Mouse (Mus musculus): ENCODE measurements around the gene Gnai3.
A peak's percentile ranks its signal among the peaks of the same experiment; 100 is the strongest.

Gene Gnai3

DNA sequence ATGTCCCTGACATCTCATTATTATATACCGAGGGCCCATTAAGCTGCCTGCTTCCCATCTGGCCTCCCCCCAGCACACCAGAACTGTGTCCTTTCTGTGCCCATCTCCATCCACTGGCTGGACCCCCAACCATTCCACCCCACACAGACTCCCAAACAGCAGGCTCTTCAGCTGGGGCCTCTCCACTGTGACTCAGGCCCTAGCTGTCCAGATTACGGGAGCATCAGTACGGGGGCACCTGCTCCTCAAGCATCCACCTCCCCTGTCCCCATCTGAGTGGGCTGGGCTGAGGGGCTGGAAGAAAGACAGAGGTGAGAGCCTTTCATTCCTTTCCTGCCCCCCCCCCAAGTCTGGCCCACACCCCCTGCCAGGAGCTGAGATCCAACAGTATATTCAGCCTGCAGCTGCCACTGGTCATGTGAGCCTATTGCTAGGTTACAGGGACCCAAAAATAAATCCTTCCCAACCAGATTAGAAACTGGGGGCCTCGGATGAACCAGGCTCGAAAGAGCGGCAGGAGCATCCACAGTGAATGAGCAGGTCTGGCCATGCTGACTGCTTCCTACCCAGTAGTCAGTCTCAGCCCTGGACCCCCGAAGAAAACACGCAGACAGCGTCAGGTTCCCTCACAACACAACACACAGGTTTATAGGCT, 12.6 kb upstream of the Gnai3 start:
- peak; percentile 48 for DNase-seq

DNA sequence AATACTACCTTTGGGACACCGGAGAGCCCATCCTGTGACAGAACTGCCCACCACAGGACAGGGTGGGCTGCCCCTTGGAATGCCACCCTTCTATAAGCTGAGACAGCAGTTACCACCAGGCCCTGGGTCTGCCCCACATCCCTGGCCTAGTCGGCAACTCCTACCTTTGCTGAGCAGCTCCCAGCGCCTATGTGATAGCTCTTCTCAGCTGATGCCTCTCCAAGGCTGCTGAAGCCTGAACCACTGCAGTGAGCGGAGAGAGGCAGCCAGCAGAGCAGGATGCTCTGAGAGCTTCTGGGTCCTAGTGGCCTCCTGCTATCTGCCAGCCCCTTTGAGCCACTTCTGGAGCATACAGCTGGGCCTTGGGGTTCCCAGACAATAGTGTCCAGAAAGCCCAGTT, 8.7 kb upstream of the Gnai3 start, which contains the start of gene Gpr61:
TSS of gene Gpr61 (minus strand) at position 227 of the 400 bp plus-strand sequence.
- peak; percentile 72 for DNase-seq

GRCm38 (mm10) chr3:108152290-108152689, 6.3 kb upstream of the Gnai3 start:
- no peak for DNase-seq

GRCm38 (mm10) chr3:108147386-108148235, 1.7 kb upstream of the Gnai3 start:
- DNase-seq: peak; percentile 90

GRCm38 (mm10) chr3:108146671-108147070, 725 bp upstream of the Gnai3 start:
- no peak for DNase-seq

DNA sequence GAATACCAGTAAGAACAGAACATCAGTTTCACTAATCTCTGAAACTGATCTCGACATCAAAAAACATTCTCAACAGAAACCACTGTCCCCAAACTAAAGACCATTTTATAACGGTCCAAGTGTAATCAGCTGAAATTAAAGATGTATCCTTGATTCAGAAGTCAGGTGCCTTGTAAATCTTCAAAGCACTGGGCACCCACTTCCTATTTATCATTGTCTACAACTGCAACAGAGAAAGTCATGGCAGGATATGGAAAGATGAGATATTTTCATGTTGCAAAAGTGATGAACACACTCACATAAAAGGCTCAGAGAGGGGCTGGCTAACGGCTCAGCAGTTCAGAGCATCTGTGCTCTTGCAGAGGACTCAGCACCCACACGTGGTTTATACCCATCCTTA, 5.2 kb downstream of the Gnai3 start:
- DNase-seq: no peak

- no peak for DNase-seq
Observed at GRCm38 (mm10) chr3:108139113-108139512, 6.8 kb downstream of the Gnai3 start.

DNA sequence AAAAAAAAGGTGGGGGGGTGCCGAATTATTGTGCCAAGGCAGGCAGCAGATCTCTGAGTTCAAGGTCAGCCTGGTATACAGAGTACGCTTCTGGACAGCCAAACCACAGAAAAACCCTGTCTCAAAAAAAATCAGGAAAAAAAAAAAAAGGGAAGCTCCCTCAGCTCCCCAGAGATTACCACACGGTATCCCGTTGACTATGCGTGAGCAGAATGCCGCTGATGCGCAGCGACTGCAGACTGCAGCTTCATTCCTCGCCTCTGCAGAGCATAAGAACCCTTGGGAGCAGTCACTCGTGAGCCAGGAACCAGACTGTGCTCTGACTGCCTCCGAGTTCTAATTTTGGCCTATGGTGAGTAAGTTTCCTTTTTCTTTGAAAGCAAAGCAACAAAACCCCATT, 11.2 kb downstream of the Gnai3 start:
- DNase-seq: peak; percentile 58

- no peak for DNase-seq
Observed at GRCm38 (mm10) chr3:108132484-108132883, 13.5 kb downstream of the Gnai3 start.

DNA sequence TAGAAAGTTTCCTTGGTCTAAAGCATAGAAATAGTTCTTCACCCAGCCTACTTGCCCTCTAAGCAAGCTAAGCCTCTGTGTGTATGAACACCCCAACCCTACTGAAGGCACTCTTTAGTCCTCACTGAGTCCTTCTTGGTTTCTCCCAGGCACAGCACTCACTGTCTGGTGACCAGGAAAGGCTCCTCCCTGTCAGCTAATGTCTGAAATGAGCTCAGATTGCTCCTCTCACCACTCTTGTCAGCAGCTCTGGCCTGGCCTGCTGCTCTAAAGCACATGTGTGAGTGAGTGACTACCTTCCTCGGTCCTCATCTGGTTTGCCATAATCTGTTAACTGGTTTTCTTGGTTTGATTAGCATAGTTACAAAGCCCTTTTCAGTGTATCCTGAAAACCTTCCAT, 14.1 kb downstream of the Gnai3 start:
- DNase-seq: no peak

DNA sequence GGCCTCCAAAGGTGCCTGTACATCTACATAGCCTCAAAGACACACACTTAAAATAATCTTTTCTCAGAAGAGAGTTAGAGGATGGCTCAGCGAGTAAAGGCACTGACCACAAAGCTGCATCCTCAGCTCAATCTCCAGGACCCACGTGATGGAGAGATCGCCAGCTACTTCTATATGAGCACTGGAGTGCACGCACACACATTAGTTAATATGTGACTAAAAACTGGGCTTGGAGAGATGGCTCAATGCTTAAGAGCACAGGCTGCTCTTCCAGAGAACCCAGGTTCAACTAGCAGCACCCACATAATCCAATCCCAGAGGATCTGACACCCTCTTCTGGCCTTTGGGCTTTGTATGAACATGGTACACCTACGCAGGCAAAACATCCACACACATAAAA, 14.7 kb downstream of the Gnai3 start:
- DNase-seq: no peak

- DNase-seq: no peak
Observed at GRCm38 (mm10) chr3:108129804-108130203, 16.1 kb downstream of the Gnai3 start.

- DNase-seq: no peak
Observed at GRCm38 (mm10) chr3:108129367-108129766, 16.6 kb downstream of the Gnai3 start.

GRCm38 (mm10) chr3:108128520-108128919, 17.4 kb downstream of the Gnai3 start:
- no peak for DNase-seq

DNA sequence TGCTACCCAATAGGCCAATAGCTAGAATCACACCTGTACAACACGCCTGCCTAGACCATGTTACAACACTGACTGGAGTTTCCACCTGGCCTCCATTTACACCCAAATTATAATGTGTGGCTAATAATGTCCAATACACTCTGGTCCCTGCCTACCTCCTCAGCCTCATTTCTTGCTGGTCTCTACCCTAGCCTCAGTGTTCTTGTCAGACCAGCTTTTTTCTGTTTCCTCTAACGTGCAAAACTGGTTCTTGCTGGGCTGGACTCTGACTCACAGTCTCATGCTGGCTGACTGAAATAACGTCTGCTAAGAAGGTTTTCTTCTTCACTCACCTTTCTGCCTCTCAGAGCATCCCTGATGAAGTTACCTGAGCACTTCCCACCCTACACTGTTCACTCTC, 19.6 kb downstream of the Gnai3 start:
- no peak for DNase-seq

DNA sequence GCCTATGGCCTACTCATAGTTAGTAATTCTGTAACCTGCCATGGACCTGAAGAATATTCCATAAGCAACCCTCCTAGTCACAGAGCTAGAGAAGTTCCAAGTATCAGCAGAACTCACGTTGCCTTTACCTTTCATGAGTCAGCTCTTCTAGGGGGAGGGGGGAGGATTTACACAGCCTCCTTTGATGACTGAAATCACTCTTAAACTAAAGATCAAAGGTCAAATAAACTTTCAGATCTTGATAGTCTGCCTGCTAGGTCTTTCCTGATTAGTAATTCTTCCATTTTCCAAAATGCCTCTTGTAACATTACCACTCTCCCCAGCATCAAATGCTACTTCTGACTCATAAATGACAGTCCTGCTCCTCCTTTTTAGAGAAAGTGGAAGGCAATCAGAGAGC, 21.8 kb downstream of the Gnai3 start:
- no peak for DNase-seq

DNA sequence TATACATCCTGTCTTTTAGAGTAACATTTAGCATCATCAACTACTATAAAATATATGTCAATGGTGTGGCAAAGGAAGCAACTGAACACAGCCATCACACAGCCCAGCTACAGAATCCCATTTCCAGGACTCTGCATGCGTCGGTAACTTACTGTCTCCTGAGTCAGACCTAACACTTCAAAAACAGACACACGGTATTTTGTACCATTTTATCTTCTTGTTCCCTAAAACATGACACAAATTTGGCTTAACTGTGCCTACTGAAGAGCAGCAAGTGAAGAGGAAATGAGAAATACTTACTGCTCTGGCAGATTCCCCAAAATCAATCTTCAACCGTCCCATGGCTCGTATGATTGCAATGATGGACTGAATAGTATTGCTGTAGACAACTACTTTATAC, 22.7 kb downstream of the Gnai3 start:
- DNase-seq: no peak

DNA sequence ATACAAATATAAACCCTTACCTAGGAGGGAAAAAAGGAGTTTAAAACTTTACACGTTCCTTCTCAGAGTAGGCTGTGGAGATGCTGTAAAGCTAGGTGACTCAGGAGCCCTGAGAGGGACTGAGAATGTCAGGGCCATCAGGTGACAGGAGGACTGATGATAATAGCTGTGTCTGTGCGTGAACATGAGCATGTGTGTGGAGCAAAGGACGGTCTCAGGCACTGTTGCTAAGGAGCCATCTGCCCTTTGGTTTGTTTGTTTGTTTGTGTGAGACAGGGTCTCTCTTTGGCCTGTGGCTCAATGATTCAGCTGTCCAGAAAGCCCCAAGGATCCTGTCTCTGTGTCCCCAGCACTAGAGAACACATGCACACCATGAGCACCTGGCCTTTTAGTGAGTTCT, 24.8 kb downstream of the Gnai3 start:
- no peak for DNase-seq

- DNase-seq: no peak
Observed at GRCm38 (mm10) chr3:108117465-108117864, 28.5 kb downstream of the Gnai3 start.

- DNase-seq: no peak
Observed at GRCm38 (mm10) chr3:108113591-108114289, 32.2 kb downstream of the Gnai3 start.

DNA sequence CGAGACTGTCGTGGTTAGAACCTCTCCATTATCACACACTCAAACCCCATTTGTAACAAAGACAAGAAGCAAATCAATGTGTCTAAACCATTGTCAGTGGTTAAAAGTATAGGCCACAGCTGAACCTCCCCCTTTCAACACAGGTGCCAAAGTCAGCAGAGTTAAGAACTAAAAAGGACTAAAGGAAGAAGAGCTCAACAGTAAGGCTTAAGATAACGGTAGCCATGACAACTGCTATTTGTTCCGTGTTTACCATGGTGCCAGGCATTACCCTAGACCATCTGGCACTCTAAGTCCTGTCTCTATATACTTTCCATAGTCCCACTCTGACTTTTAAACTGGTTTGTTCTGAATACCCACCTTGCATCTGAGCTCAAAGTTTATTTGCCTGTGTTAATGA, 33.3 kb downstream of the Gnai3 start:
- DNase-seq: no peak

GRCm38 (mm10) chr3:108112246-108112645, 33.7 kb downstream of the Gnai3 start:
- DNase-seq: no peak

GRCm38 (mm10) chr3:108111320-108111719, 34.6 kb downstream of the Gnai3 start:
- DNase-seq: no peak

GRCm38 (mm10) chr3:108105281-108105680, 40.7 kb downstream of the Gnai3 start:
- no peak for DNase-seq

Measured in right cerebral cortex, postnatal 14 days (tissue).